Mouse (Mus musculus): ENCODE results near the gene Lgals8. TPM values are rescaled to one million over a fixed set of nuclear protein-coding genes. Genes with fewer than 3 reads are reported as not detected.
A peak's percentile ranks its signal among the peaks of the same experiment; 100 is the strongest.

Gene Lgals8
- polyA plus RNA-seq, 1 experiment, result 115 TPM

DNA sequence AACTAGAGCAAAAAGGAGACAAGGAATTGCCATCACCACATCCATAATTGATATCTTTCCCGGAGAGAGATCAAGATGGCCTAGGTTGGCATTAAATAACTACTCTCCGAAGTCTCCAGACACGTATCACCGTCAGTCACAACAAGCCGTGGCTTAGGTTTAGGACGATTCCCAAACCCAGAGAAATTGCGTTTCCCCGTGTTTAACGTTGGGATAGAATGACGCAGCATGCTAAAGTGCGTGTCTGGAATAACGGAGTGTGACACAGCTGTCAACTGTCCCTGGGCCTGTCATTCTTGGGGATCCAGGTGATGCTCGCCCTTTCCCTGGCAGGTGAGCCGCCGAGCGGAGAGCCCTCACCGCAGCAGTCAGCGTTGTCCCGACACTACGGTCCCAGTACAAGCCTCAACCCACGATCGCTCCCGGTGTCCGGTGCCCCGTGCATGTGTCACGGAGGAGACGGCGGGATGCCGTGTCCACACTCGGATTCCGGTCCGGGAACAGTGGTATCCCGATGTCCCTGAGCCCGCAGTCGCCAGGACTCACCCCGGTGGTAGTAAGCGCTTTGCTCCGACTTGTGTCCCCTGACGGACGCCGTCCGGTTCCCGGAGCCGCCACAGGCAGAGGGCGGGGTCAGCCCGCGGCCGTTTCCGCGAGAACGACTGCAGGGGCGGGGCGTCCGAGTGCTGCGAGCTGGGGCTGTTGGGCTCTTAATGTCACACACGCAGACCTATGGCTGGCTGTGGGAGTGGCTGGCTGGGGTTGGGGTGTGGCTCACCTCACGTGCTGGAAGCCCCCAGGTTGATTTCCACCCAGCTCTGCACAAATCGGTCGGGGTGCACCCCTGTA, 3.6 kb downstream of the Lgals8 start:
- peak overlapping the region; percentile 77 for H3K27ac ChIP-seq (ENCODE audit: control insufficient read depth, insufficient read depth, low read depth, low read length)
- H3K27me3 ChIP-seq (ENCODE audit: control insufficient read depth, insufficient read depth, low read length), result no peaks in the 10 kb centered on the region
- peak overlapping the region; percentile 94 for H3K4me3 ChIP-seq (ENCODE audit: control insufficient read depth, low read depth, low read length)
- TF ChIP-seq CTCF (IDR thresholded peaks at IDR 0.05; ENCODE audit: control insufficient read depth, insufficient read depth, insufficient replicate concordance, low read depth, low read length) (no peak), POLR2A (IDR thresholded peaks at IDR 0.05; ENCODE audit: control insufficient read depth, low read depth, low read length) (peak; percentile 88)
- no peaks in the 10 kb centered on the region for H3K36me3 ChIP-seq (ENCODE audit: control insufficient read depth, insufficient read depth, low read length)
- no peaks in the 10 kb centered on the region; the same call in none of the 2 replicates for H3K4me1 ChIP-seq (ENCODE audit: control insufficient read depth, insufficient read depth, low read length)

DNA sequence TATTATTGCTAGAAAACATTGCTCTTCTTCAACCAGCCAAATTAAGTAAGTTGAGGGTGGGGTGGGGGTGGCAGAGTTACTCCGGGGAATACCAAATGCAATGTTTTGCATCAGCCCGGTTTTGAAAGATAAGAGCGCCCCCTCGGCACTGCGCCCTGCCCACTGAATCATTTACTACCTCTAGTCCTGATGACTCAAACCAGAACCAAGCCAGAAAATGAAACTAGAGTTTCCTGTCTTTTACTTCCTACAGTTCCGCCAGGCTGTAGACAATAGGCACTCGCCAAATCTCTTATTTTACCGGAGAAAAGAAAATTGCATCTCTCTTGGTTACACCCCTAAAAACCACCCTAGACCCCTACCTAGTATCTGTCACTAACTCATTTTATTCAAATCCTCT, 4.3 kb downstream of the Lgals8 start:
- no peaks in the 10 kb centered on the region for H3K36me3 ChIP-seq (ENCODE audit: control insufficient read depth, insufficient read depth, low read length)
- H3K4me3 ChIP-seq (ENCODE audit: control insufficient read depth, low read depth, low read length), result peak overlapping the region; percentile 94
- TF ChIP-seq CTCF (IDR thresholded peaks at IDR 0.05; ENCODE audit: control insufficient read depth, insufficient read depth, insufficient replicate concordance, low read depth, low read length) (no peak), POLR2A (IDR thresholded peaks at IDR 0.05; ENCODE audit: control insufficient read depth, low read depth, low read length) (no peak)
- H3K4me1 ChIP-seq (ENCODE audit: control insufficient read depth, insufficient read depth, low read length), result no peaks in the 10 kb centered on the region; the same call in none of the 2 replicates
- H3K27me3 ChIP-seq (ENCODE audit: control insufficient read depth, insufficient read depth, low read length), result no peaks in the 10 kb centered on the region
- H3K27ac ChIP-seq (ENCODE audit: control insufficient read depth, insufficient read depth, low read depth, low read length), result peak overlapping the region; percentile 77; the same call in 1 of the 2 replicates

DNA sequence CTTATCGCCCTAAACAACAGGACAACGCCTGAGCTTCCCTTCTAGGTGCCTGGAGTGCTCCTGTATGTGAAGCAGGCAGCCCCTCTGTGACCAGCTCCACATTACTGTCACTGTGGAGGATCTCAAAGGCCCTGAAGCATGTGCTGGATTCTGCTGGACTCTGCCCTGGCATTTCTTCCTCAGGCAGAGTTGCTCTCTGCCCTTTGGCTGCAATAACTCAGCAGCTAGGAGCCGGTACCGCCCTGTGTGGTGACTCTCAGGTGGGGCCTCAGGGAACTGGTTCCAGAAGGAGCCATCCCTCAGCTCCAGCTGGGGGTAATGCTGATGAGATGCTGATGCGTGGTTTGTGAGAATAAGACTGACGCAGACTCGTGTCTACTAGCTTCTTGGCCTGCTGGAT, 8.0 kb downstream of the Lgals8 start:
- Histone ChIP-seq H3K27me3 (ENCODE audit: control insufficient read depth, insufficient read depth, low read length) (no peaks in the 10 kb centered on the region), H3K4me3 (ENCODE audit: control insufficient read depth, low read depth, low read length) (no peak overlapping the region), H3K36me3 (ENCODE audit: control insufficient read depth, insufficient read depth, low read length) (no peaks in the 10 kb centered on the region), H3K4me1 (ENCODE audit: control insufficient read depth, insufficient read depth, low read length) (no peaks in the 10 kb centered on the region; the same call in none of the 2 replicates), H3K27ac (ENCODE audit: control insufficient read depth, insufficient read depth, low read depth, low read length) (no peak overlapping the region)
- TF ChIP-seq POLR2A (IDR thresholded peaks at IDR 0.05; ENCODE audit: control insufficient read depth, low read depth, low read length), result no peak
- no peak for TF ChIP-seq CTCF (IDR thresholded peaks at IDR 0.05; ENCODE audit: control insufficient read depth, insufficient read depth, insufficient replicate concordance, low read depth, low read length)

DNA sequence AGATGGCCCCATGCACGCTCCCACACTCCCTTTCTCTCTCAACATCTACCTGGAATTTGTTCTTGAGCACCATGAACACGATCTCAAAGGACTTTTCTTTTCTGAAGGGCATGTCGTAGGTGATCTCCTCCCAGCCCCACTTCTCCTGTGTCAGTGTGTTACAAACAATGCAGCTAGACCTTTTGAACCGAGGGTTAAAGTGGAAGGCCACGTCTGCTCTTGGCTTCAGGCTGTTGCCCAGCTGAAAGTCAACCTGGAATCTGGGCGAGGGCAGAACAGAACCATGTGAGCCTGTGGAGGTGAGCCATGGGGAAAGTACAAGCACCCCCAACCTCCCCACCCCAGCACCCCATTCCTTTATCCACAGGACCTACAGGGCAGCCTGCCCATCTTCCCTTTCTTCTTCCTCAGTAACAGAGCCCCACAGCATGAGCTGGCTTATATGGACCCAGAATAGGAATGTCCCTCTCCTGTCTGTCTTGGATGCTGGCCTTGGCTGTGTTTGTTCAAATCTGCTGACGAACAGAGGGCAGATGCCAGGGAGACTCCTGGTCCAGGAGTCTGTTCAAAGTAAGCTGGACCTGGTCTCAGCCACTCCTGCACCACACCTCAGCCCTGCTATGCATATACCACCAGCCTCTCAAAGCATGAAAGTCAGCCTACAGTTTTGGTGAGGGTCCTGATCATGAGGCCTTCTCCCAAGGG, 9.9 kb downstream of the Lgals8 start:
- H3K27ac ChIP-seq (ENCODE audit: control insufficient read depth, insufficient read depth, low read depth, low read length), result no peak overlapping the region
- H3K4me1 ChIP-seq (ENCODE audit: control insufficient read depth, insufficient read depth, low read length), result no peaks in the 10 kb centered on the region
- no peak overlapping the region for H3K4me3 ChIP-seq (ENCODE audit: control insufficient read depth, low read depth, low read length)
- H3K27me3 ChIP-seq (ENCODE audit: control insufficient read depth, insufficient read depth, low read length), result no peaks in the 10 kb centered on the region
- TF ChIP-seq POLR2A (IDR thresholded peaks at IDR 0.05; ENCODE audit: control insufficient read depth, low read depth, low read length) (no peak), CTCF (IDR thresholded peaks at IDR 0.05; ENCODE audit: control insufficient read depth, insufficient read depth, insufficient replicate concordance, low read depth, low read length) (no peak)
- no peaks in the 10 kb centered on the region for H3K36me3 ChIP-seq (ENCODE audit: control insufficient read depth, insufficient read depth, low read length)

DNA sequence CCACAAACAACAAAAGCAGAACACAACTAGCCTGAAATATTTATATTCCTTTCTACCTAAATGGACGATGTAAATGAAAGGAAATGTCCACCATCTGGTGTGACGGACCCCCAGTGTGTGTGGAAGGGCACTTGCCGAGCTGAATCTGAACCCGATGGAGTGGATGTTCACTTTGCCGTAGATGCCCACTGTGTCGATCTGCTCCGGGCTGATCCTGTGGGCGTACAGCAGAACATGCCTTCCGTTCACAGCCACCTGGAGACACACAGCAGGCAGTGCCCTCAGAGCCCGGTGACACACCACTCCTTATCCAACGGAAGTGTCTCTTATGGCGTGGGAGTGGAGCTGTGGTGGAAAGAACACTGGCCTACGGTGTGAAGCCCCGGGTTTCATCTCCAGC, 11.6 kb downstream of the Lgals8 start:
- no peak for TF ChIP-seq CTCF (IDR thresholded peaks at IDR 0.05; ENCODE audit: control insufficient read depth, insufficient read depth, insufficient replicate concordance, low read depth, low read length)
- TF ChIP-seq POLR2A (IDR thresholded peaks at IDR 0.05; ENCODE audit: control insufficient read depth, low read depth, low read length), result no peak
- Histone ChIP-seq H3K4me3 (ENCODE audit: control insufficient read depth, low read depth, low read length) (no peak overlapping the region), H3K36me3 (ENCODE audit: control insufficient read depth, insufficient read depth, low read length) (no peaks in the 10 kb centered on the region), H3K27ac (ENCODE audit: control insufficient read depth, insufficient read depth, low read depth, low read length) (no peak overlapping the region), H3K27me3 (ENCODE audit: control insufficient read depth, insufficient read depth, low read length) (no peaks in the 10 kb centered on the region), H3K4me1 (ENCODE audit: control insufficient read depth, insufficient read depth, low read length) (no peaks in the 10 kb centered on the region)

DNA sequence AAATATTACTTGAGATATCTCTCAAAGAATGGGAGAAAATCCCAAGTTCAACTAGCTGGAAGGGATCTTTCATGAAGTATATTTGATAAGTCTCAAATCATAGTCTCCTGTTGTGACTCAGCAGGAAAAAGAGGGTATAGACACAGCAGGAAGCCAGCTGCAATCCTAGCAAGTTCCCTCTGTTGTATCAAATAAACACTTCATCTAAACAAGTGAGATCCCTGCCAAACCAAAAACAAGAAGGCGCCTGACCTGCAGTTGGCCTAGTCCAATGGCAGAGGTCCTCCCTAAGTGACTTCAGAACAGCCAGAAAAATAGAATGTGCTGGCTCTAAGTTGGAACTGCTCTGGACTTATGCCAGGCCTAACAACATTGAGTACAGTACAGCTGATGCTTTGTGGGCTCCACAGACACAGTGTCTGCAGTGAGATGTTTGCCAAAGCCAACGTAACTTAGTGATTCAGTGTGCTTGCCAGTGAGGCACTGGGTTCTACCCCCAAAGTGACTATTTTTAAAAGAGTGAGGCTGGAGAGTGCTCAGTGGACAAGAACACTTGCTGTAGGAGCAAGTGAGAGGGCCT, 22.6 kb downstream of the Lgals8 start:
- Histone ChIP-seq H3K27ac (ENCODE audit: control insufficient read depth, insufficient read depth, low read depth, low read length) (no peak overlapping the region), H3K36me3 (ENCODE audit: control insufficient read depth, insufficient read depth, low read length) (no peaks in the 10 kb centered on the region; the same call in 1 of the 2 replicates), H3K4me1 (ENCODE audit: control insufficient read depth, insufficient read depth, low read length) (no peaks in the 10 kb centered on the region), H3K4me3 (ENCODE audit: control insufficient read depth, low read depth, low read length) (no peak overlapping the region), H3K27me3 (ENCODE audit: control insufficient read depth, insufficient read depth, low read length) (no peaks in the 10 kb centered on the region)
- no peak for TF ChIP-seq POLR2A (IDR thresholded peaks at IDR 0.05; ENCODE audit: control insufficient read depth, low read depth, low read length)
- no peak for TF ChIP-seq CTCF (IDR thresholded peaks at IDR 0.05; ENCODE audit: control insufficient read depth, insufficient read depth, insufficient replicate concordance, low read depth, low read length)

DNA sequence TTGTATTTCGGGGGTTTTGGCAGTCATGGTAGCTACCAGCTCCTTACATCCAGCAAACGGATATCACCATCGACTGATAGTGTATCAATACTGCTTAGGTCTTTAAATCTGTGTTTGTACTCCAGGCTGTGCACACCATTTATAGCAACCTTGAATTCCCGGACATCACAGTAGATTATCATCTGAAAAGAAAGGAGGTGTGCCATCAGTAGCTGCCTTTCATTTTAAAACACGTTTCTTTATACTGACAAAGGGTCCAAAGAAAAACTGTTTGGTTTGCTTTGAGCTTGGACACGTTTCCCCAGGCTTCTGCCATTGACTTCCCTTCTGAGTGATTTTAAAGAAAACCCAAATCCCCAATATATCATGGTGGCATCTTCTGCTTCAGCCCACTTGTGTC, 23.9 kb downstream of the Lgals8 start:
- H3K27ac ChIP-seq (ENCODE audit: control insufficient read depth, insufficient read depth, low read depth, low read length), result no peak overlapping the region
- H3K4me3 ChIP-seq (ENCODE audit: control insufficient read depth, low read depth, low read length), result no peak overlapping the region
- TF ChIP-seq CTCF (IDR thresholded peaks at IDR 0.05; ENCODE audit: control insufficient read depth, insufficient read depth, insufficient replicate concordance, low read depth, low read length), result no peak
- TF ChIP-seq POLR2A (IDR thresholded peaks at IDR 0.05; ENCODE audit: control insufficient read depth, low read depth, low read length), result no peak
- H3K4me1 ChIP-seq (ENCODE audit: control insufficient read depth, insufficient read depth, low read length), result no peaks in the 10 kb centered on the region
- H3K36me3 ChIP-seq (ENCODE audit: control insufficient read depth, insufficient read depth, low read length), result no peaks in the 10 kb centered on the region; the same call in 1 of the 2 replicates
- no peaks in the 10 kb centered on the region for H3K27me3 ChIP-seq (ENCODE audit: control insufficient read depth, insufficient read depth, low read length)

All from testis, adult 2 months (tissue).